Mouse (Mus musculus): ENCODE results near the gene Gm45521.
"Not testable (repeated sequence)": the region's sequence is repeated elsewhere in the genome, so short reads cannot be mapped to it uniquely, and the experiment has no call there.

Gene Gm45521

DNA sequence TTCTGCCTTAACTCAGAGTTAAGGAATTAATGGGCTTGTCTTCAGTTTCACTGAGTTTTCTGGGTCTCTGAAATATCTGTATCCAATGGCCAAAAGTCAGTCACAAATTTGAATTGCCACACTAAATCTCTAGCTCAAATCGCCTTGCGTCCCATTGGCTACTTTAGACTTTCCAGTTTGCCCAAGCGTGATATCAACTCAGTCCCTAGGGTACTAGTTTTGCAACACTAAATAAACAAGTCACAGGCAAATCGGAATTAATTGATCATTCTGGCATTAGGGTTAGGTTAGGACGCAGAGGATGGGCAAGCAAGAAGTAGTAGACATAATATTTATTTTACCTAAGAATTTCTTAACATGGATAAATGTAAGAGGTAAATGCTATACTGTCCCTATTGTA, 43.2 kb downstream of the Gm45521 start:
- no peak for DNase-seq (ENCODE audit: low spot score)

DNA sequence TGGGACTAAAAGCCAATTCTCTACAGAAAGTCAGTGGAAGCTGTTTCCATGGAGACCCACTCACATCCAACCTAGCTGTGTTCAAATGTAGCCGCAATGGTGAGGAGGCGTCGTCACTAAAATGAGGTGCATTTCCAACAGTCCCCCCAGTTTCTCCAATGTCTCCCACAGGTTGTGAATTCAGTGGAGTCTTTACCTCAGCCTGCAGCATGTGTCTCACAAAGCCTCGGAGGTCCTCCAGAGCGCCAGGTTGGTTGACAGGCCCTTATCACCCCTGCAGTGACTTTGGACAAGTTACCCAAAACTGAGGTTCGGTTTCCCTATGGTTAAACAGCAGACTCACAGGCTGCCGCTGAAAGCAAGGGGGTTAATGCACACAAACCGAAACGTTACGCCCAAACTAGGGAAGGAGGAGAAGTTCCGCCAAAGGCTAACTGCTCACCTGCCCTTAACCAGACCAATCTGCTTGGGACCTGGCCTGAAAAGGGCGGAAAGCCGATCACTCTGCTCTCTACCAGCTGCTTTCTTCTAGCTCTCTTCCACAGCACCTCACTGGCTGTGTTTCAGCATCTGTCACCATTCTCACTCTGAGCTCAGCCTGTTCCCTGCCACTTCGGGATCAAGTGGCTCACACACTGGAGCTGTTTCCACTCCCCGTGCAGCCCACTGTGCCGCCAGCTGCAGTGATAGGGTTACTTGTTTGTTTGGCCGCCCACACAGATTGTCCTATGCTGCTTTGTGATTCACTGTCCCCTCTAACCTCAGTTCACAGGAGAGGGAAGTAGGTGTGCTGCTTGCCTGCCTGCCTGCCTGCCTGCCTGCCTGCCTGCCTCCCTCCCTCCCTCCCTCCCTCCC, 44.0 kb downstream of the Gm45521 start:
- no peak for DNase-seq (ENCODE audit: low spot score)

DNA sequence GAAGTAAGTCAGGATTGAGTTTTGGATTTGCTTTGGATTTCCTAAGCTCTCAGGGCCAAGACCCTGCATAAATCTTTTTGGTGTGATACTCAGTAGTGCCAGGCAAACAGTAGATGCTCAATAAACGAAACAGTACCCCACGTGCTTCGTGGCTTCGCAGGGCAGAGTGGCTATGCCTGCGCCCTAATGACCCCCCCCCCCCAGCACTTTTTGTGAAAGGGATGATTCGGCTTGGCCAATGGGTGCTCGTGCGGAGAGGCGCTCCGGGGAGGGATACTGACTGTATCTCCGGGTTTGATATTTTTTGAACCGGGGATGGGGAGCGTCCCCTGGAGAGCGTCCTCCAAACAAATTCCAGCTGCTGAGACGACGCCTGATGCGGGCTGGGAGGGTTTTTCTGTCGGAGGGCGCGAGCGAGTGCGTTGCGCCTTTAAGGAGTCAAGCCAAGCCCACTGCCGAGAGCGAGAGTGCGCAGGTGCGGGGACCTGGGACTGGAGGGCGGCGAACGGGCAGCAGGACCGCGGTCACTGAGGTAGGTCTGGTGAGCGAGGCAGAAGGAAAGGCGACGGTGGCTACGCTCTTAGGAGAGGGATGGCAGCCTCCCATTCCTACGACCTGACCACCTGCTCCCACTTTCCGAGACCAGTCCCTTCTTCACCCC, 45.5 kb downstream of the Gm45521 start, which contains the start of gene Abhd6:
Gene Abhd6 (plus strand): TSS at position 471 of the 661 bp plus-strand sequence.
- DNase-seq (ENCODE audit: low spot score), result peak; percentile 94

DNA sequence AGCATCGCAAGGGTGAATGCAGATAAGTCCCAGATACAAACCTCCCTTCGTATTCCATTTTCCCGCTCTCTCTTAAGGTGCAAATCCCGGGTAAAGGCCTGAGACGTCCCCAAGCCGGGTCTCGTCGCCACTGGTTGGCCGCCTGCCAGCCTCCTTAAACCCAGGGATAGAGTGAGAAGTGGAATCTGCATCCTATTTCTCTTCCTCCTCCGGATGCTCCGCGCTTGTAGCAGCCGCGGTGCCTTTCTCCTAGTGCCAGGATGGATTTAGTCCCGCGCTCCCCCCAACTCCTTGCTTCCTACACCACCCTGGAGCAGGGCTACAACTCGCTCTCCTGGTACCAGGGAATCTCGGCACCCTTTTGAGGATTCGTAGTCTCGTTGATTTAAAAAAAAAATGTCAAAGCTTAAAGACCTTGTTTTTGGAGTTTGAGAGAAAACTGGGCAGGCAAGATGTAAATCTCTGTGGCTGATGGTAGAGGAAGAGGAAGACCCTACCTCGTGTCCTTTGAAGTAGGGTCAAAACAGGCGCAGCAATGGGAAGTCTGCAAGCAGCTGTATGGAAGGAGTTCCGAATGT, 46.1 kb downstream of the Gm45521 start:
- DNase-seq (ENCODE audit: low spot score), result no peak

GRCm38 (mm10) chr14:8003727-8004670, 46.9 kb downstream of the Gm45521 start:
- DNase-seq (ENCODE audit: low spot score), result peak; percentile 13

DNA sequence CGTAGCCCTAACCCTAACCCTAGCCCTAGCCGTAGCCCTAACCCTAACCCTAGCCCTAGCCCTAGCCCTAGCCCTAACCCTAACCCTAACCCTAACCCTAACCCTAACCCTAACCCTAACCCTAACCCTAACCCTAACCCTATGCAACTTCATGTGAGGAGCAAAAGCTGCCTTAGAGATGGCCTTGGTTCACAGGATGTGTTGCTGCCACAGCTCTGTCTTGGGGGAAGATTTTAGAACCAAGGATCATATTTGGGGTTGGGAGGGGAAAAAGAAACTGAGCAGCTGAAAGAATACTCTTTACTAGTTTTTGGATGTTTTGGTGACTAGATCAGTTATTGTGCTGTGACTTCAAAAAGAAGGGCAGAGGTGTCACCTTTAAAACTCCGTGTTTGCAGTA, 49.0 kb downstream of the Gm45521 start:
- DNase-seq (ENCODE audit: low spot score), result not testable (repeated sequence)

- DNase-seq (ENCODE audit: low spot score), result no peak
Measured at GRCm38 (mm10) chr14:8007084-8007483, 50.0 kb downstream of the Gm45521 start.

GRCm38 (mm10) chr14:8007486-8007885, 50.4 kb downstream of the Gm45521 start:
- DNase-seq (ENCODE audit: low spot score), result no peak

DNA sequence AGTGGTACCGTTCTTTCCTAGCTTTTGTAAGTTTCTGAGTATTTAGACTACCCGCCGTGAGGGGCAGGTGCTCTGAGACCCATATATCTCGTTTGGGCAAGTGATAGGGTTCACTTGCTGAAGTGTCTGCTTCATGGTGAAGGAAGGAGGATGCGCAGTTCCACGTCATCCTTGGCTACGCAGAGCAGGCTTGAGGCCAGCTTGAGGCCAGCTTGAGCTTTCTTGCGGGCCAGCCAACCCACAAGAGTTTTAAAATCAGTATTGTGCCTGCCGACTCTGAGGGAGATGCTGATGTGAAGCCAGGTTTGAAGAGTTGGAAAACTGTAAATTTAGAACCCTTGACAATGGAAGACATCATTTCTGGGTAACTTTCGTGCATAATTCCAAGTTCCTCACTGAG, 50.8 kb downstream of the Gm45521 start:
- no peak for DNase-seq (ENCODE audit: low spot score)

Measured in embryo, embryonic 10 days (tissue).